Mouse (Mus musculus) heart, embryonic 13.5 days (tissue): ENCODE results near the gene Plcxd1. TPM values are rescaled to one million over a fixed set of nuclear protein-coding genes. Genes with fewer than 3 reads are reported as not detected.
A peak's percentile ranks its signal among the peaks of the same experiment; 100 is the strongest.
"Not testable (repeated sequence)": the region's sequence is repeated elsewhere in the genome, so short reads cannot be mapped to it uniquely, and the experiment has no call there.

Experiments used
- ATAC-seq: fragments of 200-750 bp; cut with Nextera tagmentation; 2 replicates; pipeline ENCODE4 v1.8.0; 2017; ENCODE audit warnings: moderate TSS enrichment; ENCODE audit not compliant: insufficient number of reproducible peaks, low FRiP score, low TSS enrichment; ENCODE audit errors: extremely low read depth
- H3K27ac ChIP-seq: fragments of 300-500 bp; sonication (generic); replicated peaks from 2 replicates; pipeline ENCODE4 v1.5.1; 2015; ENCODE audit warnings: moderate library complexity, mild to moderate bottlenecking, inconsistent platforms
- H3K27me3 ChIP-seq: fragments of 300-500 bp; sonication (generic); replicated peaks from 2 replicates; pipeline ENCODE4 v1.6.1; 2015; ENCODE audit warnings: mild to moderate bottlenecking, inconsistent platforms
- H3K36me3 ChIP-seq: fragments of 300-500 bp; sonication (generic); 2 replicates; pipeline ENCODE4 v1.6.1; 2015; ENCODE audit warnings: mild to moderate bottlenecking, inconsistent platforms
- H3K4me1 ChIP-seq: fragments of 300-500 bp; sonication (generic); 2 replicates; pipeline ENCODE4 v1.6.1; 2015; ENCODE audit warnings: inconsistent platforms
- H3K4me2 ChIP-seq: fragments of 300-500 bp; sonication (generic); 2 replicates; pipeline ENCODE4 v1.6.1; 2015; ENCODE audit warnings: inconsistent platforms, mild to moderate bottlenecking, moderate library complexity
- H3K4me3 ChIP-seq: fragments of 300-500 bp; sonication (generic); 2 replicates; pipeline ENCODE4 v1.5.1; 2015; ENCODE audit warnings: moderate library complexity, mild to moderate bottlenecking, inconsistent platforms
- H3K9ac ChIP-seq: fragments of 300-500 bp; sonication (generic); 2 replicates; pipeline ENCODE4 v1.6.1; 2015; ENCODE audit warnings: inconsistent platforms, mild to moderate bottlenecking, moderate library complexity
- H3K9me3 ChIP-seq: fragments of 300-500 bp; sonication (generic); 2 replicates; pipeline ENCODE4 v1.6.1; 2016; ENCODE audit warnings: inconsistent platforms
- WGBS: fragments of 180-500 bp; shearing (Covaris S2); methylation state at CpG from one replicate; pipeline ENCODE4 v1.1.7; 2015; ENCODE audit warnings: mixed read lengths; 5-methylcytosine and 5-hydroxymethylcytosine counted together
- polyA plus RNA-seq: library from polyadenylated mRNA; unstranded; fragments of >200 nt; fragmentation: Nextera tagmentation; extraction: Ambion mirVana; gene quantifications from 2 replicates; pipeline ENCODE4 v1.2.1, GENCODE M21; 2015

Plcxd1 gene
- polyA plus RNA-seq, 1 experiment from 2014 or later, result 0.94 TPM

DNA sequence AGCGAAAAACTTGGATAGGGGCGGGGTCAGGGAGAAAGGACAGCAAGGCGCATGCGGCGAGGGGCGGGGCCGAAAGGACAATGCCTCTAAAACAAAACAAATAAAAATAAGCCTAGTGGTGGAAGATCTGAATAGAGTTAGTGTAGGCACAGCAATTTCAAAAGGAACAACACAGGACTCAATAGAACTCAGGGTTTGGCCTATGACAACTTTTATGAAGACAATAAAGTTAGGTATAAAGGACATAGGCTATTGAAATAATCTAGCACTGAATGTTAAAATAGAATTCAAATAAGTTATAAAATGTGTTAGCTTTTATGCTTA, 8.5 kb downstream of the Plcxd1 start:
- under 1% methylated on average over 7 of the region's 7 CpGs for WGBS
- no peak for ATAC-seq
- H3K4me3 ChIP-seq, result peak overlapping the region; percentile 95
- peak overlapping the region; percentile 95 for H3K9ac ChIP-seq
- H3K27ac ChIP-seq, result peak overlapping the region; percentile 99
- H3K4me2 ChIP-seq, result peak overlapping the region; percentile 94
- peaks cover 17% of the 10 kb centered on the region for H3K4me1 ChIP-seq
- H3K27me3 ChIP-seq, result no peaks in the 10 kb centered on the region
- H3K36me3 ChIP-seq, result peaks cover 47% of the 10 kb centered on the region
- H3K9me3 ChIP-seq, result no peaks in the 10 kb centered on the region

DNA sequence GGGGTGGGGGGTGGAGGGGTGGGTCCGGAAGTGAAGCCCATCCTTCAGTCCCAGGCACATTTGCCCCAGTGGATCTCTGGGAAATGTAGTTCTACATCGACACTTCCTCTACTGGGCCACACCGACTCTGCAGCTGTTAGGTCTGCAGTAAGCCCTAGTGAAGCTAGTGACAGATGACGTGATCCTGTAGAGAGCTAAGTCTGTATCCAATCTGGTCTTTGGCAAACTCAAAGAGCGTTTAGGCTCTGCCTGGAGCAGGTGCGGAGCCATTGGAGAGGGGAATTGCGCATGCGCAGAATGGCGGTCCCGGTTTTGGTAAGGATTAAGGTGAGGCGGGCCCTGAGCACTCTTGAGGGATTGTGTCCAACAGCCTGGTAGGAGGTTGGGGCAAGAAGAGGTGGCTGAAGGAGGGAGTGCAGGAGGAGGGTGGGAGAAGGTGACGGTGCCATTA, 10.2 kb downstream of the Plcxd1 start, which contains the start of gene Zfp605:
Gene Zfp605 (plus strand): TSS at position 102 of the 451 bp plus-strand sequence.
- H3K4me2 ChIP-seq, result peak within 1 kb of the TSS; percentile 73
- no peaks in the 10 kb centered on the region for H3K27me3 ChIP-seq
- H3K27ac ChIP-seq, result peak within 1 kb of the TSS; percentile 90
- peak within 1 kb of the TSS; percentile 74 for H3K9ac ChIP-seq
- peak within 1 kb of the TSS; percentile 95 for H3K4me3 ChIP-seq
- peak; percentile 14; the same call in 1 of the 2 replicates for ATAC-seq
- peaks cover 43% of the 10 kb centered on the region for H3K36me3 ChIP-seq
- WGBS, result under 1% methylated on average over 12 of the region's 12 CpGs
- no peaks in the 10 kb centered on the region for H3K9me3 ChIP-seq
- H3K4me1 ChIP-seq, result peaks cover 17% of the 10 kb centered on the region

DNA sequence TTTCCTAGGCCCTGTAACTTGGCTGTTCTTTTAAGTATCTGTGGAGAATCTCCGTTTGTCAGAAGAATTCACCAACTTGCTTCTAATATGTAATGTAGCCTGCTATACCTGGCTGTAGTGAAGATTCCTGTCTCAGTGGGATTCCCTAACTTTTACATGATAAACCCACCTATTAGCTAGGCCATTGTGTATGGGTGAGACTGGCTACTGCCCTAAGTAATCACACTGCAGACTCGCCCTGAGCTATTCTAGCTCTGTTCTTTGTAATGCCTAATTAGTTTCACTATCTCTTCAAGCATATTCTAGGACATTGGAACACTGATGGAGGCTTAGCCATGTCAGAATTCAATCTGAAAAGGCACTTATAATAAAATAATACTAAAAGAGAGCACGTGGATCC, 22.6 kb downstream of the Plcxd1 start:
- not testable (repeated sequence) for H3K9ac ChIP-seq, H3K9me3 ChIP-seq, H3K4me2 ChIP-seq, H3K4me3 ChIP-seq, H3K27me3 ChIP-seq, H3K4me1 ChIP-seq, H3K27ac ChIP-seq, ATAC-seq
- WGBS, result 73% methylated on average over 3 of the region's 3 CpGs
- H3K36me3 ChIP-seq, result peaks cover 66% of the 10 kb centered on the region

DNA sequence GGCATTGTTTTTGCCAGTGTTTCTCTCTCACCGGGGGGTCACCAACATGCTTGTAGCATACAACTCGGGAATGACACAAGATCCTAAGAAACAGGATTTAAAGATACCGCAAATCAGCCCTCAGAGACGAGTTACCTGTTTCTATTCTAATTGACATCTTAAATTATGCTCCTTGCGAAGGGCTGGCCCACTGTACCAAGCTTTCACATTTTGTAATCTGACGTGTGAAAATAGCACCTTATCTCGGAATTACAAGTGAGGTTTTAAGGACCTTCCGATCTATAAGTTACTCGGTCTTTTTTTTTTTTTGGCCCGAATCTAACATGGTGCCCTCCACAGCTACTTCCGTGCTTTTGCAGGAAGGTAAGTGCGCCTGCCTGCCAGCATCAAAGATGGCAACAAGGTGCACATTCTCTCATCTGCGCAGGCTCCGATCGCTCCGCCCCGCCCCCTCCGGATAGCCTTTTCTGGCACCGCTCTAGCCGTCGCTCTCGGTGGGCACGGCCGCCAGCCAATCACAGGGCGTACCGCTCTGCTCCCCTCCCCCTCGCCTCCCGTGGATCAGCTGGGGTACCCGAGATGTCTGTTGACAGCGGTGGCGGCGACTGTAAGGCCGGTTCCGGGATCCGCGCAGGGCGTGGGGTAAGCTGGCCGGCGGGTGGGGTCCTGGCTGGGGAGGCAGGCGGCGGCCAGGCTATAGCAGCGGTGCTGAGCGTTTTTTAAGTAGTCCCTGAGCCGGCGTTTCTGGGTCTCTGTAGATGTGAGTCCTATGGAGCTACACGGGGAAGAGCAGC, 35.7 kb downstream of the Plcxd1 start, which contains the start of gene Chfr:
Gene Chfr (plus strand): TSS at position 550 of the 794 bp plus-strand sequence.
- Histone ChIP-seq H3K4me3 (peak within 1 kb of the TSS; percentile 71), H3K9me3 (peaks cover 11% of the 10 kb centered on the region; the same call in 1 of the 2 replicates), H3K27ac (peak within 1 kb of the TSS; percentile 77), H3K4me1 (peaks cover 20% of the 10 kb centered on the region), H3K9ac (peak within 1 kb of the TSS; percentile 92), H3K4me2 (peak within 1 kb of the TSS; percentile 88), H3K36me3 (peaks cover 34% of the 10 kb centered on the region), H3K27me3 (no peaks in the 10 kb centered on the region)
- WGBS, result 3% methylated on average over 46 of the region's 46 CpGs
- ATAC-seq, result peak; percentile 100

DNA sequence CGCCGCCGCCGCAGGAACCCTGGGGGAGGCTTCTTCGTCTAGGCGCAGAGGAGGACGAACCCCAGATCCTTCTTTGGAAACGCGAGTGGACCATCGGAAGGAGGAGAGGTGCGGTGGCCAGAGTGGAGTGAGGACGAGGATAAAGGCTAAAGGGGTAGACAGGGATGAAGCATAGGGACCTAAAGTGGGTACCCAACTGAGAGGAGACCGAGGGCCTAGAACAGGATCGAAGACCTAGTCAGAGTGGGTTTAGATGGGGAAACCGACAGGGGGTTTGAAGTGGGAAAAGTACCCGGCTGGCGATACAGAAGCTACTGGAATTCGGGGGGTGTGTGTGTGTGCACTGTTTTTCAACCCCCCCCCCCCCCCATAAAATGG, 36.3 kb downstream of the Plcxd1 start:
- H3K36me3 ChIP-seq, result peaks cover 34% of the 10 kb centered on the region
- peaks cover 7% of the 10 kb centered on the region; the same call in 1 of the 2 replicates for H3K9me3 ChIP-seq
- peak overlapping the region; percentile 71 for H3K4me3 ChIP-seq
- H3K27ac ChIP-seq, result peak overlapping the region; percentile 77
- whole genome bisulfite sequencing, result 4% methylated on average over 18 of the region's 18 CpGs
- H3K4me2 ChIP-seq, result peak overlapping the region; percentile 88
- 0 out of 2 replicates have a peak, but pooled peaks have one; percentile 13 for ATAC-seq
- peaks cover 20% of the 10 kb centered on the region for H3K4me1 ChIP-seq
- H3K27me3 ChIP-seq, result no peaks in the 10 kb centered on the region
- H3K9ac ChIP-seq, result peak overlapping the region; percentile 92

DNA sequence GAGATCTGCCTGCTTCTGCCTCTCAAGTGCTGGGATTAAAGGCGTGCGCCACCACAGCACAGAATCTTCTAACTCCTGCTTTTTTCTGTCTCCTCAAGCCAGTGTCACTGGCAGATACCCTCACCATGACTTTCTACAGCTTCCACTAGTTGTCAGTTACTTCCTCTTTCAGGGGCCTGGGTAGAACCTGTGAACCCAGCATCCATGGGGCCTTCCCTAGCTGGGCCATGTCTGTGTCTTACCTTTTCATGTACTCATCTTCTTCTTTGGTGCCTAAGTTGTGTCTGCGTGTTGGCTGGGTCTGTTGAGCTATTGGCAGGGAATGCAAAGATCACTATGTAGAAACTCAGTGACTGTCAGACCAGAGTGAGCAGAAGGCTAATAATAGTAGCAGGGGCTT, 38.0 kb downstream of the Plcxd1 start:
- no peak for ATAC-seq
- peaks cover 7% of the 10 kb centered on the region; the same call in 1 of the 2 replicates for H3K9me3 ChIP-seq
- H3K4me3 ChIP-seq, result no peak overlapping the region
- no peak overlapping the region for H3K4me2 ChIP-seq
- no peak overlapping the region for H3K27ac ChIP-seq
- peaks cover 46% of the 10 kb centered on the region for H3K36me3 ChIP-seq
- H3K4me1 ChIP-seq, result peaks cover 20% of the 10 kb centered on the region
- 89% methylated on average over 3 of the region's 3 CpGs for WGBS
- H3K9ac ChIP-seq, result no peak overlapping the region
- H3K27me3 ChIP-seq, result no peaks in the 10 kb centered on the region

DNA sequence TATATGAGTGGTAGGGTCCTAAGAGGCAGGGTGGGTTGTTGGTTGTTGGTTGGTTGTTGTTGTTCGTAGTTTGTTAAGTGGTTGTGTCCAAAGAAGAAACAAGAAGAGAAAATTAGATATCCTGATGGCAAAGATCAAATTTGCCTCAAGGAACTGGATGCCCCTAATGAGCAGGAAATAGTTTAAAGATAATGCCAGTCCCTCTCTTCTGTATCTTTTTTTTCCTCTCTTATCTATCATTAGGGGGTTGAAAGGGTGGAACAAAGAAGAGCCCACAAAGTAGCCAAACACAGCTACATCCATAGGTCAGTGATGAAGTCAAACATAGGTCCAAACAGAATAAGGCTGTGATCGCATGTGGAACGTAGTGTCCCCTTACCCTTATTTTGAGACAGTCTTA, 39.6 kb downstream of the Plcxd1 start:
- Histone ChIP-seq H3K4me3 (no peak overlapping the region), H3K36me3 (peaks cover 59% of the 10 kb centered on the region), H3K4me2 (no peak overlapping the region), H3K27me3 (no peaks in the 10 kb centered on the region), H3K9ac (no peak overlapping the region), H3K27ac (no peak overlapping the region), H3K4me1 (peaks cover 20% of the 10 kb centered on the region), H3K9me3 (no peaks in the 10 kb centered on the region)
- ATAC-seq, result no peak
- 94% methylated on average over 3 of the region's 3 CpGs for WGBS

DNA sequence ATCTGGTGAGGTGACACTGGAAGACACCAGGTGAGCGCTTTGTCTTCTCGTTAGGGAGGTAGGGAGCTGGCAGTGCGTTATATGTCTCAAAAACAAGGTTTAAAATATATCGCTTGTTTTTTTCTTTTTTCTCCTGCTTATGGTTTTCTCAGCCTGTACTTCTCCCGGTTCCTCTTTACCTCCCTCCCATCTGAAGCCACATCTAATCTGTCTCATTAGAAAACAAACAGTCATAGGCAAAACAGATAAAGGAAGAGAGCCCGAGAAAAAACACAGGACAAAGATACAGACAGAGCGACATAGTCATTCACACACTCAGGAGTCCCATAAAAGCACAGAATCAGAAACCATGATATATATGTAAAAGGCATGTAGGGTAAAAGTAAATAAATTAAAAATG, 40.7 kb downstream of the Plcxd1 start:
- no peak overlapping the region for H3K4me2 ChIP-seq
- no peaks in the 10 kb centered on the region for H3K9me3 ChIP-seq
- H3K9ac ChIP-seq, result no peak overlapping the region
- H3K36me3 ChIP-seq, result peaks cover 70% of the 10 kb centered on the region
- peaks cover 20% of the 10 kb centered on the region for H3K4me1 ChIP-seq
- no peak overlapping the region for H3K27ac ChIP-seq
- no peak overlapping the region for H3K4me3 ChIP-seq
- H3K27me3 ChIP-seq, result no peaks in the 10 kb centered on the region
- 79% methylated on average over 7 of the region's 7 CpGs for WGBS
- ATAC-seq, result no peak

DNA sequence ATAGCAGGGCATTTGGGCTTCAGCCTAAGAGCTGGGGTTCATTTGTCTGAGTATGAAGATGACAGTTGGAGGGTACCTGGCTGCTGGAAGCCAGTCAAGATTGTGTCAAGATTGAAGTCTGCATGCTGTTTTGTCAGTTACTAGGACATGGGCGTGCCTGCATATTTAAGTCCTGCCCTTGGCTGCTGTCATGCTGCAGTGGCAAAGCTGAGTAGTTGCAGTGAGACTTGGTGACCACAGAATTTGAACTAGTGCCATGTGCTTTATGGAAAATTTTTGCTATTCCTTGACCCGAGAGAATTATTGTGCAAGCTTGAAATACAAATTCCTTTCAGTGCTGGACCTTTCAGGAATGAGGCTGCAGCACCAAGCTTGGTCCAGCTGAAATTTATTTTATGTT, 42.5 kb downstream of the Plcxd1 start:
- Histone ChIP-seq H3K36me3 (peaks cover 87% of the 10 kb centered on the region), H3K4me3 (no peak overlapping the region), H3K9ac (no peak overlapping the region), H3K4me1 (peaks cover 8% of the 10 kb centered on the region), H3K27me3 (no peaks in the 10 kb centered on the region), H3K9me3 (no peaks in the 10 kb centered on the region), H3K27ac (no peak overlapping the region), H3K4me2 (no peak overlapping the region)
- ATAC-seq, result no peak
- 83% methylated on average over 2 of the region's 2 CpGs for WGBS

DNA sequence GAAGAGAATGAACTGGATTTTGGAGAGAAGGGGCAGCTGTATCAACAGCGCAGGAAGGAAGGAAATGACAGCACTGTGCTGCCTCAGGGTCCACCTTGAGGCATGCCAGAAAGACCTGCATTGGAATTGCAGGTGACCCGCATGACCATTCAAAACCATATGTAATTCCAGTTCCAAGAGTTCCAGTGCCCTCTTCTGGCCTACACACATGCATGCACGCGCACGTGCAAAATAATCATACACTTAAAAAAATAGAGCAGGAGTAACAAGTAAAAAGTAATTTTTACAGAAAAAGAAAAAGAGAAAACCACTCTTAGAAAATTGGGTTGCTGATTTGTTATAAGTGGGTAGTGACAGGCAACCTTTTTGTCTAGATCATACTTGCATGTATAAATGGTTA, 43.2 kb downstream of the Plcxd1 start:
- Histone ChIP-seq H3K27me3 (no peaks in the 10 kb centered on the region), H3K9ac (no peak overlapping the region), H3K4me3 (no peak overlapping the region), H3K9me3 (no peaks in the 10 kb centered on the region), H3K27ac (no peak overlapping the region), H3K4me1 (peaks cover 3% of the 10 kb centered on the region), H3K36me3 (peaks cover 90% of the 10 kb centered on the region), H3K4me2 (no peak overlapping the region)
- WGBS, result 90% methylated on average over 5 of the region's 5 CpGs
- ATAC-seq, result no peak
